In genomic region chr13:104863127-104863979, GRCm38 (mm10) we compare ENCODE assay signal across 8 mouse cellular contexts. TPM values are rescaled to one million over a fixed set of nuclear protein-coding genes. Genes with fewer than 3 reads are reported as not detected.
DNase-seq lines count a peak whose midpoint lies in the region; ATAC-seq lines count a peak whose summit lies in the region.

Shisal2b (minus strand) TSS chr13:104863893.

- peak within 1 kb of the TSS; percentile 63 for H3K9ac ChIP-seq in heart, embryonic 15.5 days
- peak within 1 kb of the TSS; percentile 64 for H3K9ac ChIP-seq in midbrain, embryonic 12.5 days (replicated peaks)

- H3K4me2 ChIP-seq in heart, embryonic 15.5 days: peak within 1 kb of the TSS; percentile 99
- H3K4me2 ChIP-seq in midbrain, embryonic 12.5 days (replicated peaks): peak within 1 kb of the TSS; percentile 93

- H3K4me1 ChIP-seq in heart, embryonic 15.5 days (replicated peaks): peaks cover 9% of the 10 kb centered on the region
- H3K4me1 ChIP-seq in midbrain, embryonic 12.5 days: peaks cover 4% of the 10 kb centered on the region; the same call in 1 of the 2 replicates

- peaks cover 24% of the 10 kb centered on the region; the same call in 1 of the 2 replicates for H3K27me3 ChIP-seq in heart, embryonic 15.5 days
- H3K27me3 ChIP-seq in midbrain, embryonic 12.5 days: peaks cover 29% of the 10 kb centered on the region
- no peaks in the 10 kb centered on the region for H3K27me3 ChIP-seq in splenic B cell, adult 2 months (ENCODE audit: control insufficient read depth, insufficient read depth, low read length, poor library complexity, severe bottlenecking)

- DNase-seq in CD4-positive, CD25-positive, alpha-beta regulatory T cell, adult 2 months (ENCODE audit: low read depth, low spot score): peak; percentile 37
- peak; percentile 11 for DNase-seq in WW6 (ENCODE audit: low read depth, low spot score)
- peak; percentile 70 for DNase-seq in embryo, embryonic 10.5 days (ENCODE audit: low spot score)
- DNase-seq in left cerebral cortex, postnatal 36 days (ENCODE audit: low spot score in 2 of 2): peak; percentile 14 to 16
- DNase-seq in splenic B cell, adult 2 months (ENCODE audit: low read depth, low spot score): peak; percentile 18

- intact Hi-C loops in left cerebral cortex, postnatal 36 days (cut with DNase I): no loop called here

- no peak within 1 kb of the TSS for H3K27ac ChIP-seq in heart, embryonic 15.5 days
- no peak within 1 kb of the TSS for H3K27ac ChIP-seq in midbrain, embryonic 12.5 days (replicated peaks)

- no peak for ATAC-seq in CD4-positive, CD25-positive, alpha-beta regulatory T cell, adult 4 months
- ATAC-seq in heart, embryonic 15.5 days (replicated peaks; ENCODE audit: insufficient number of reproducible peaks, insufficient read depth, low FRiP score, low read depth): 0 out of 2 replicates have a peak, but pooled peaks have one; percentile 47
- peak; percentile 92 for ATAC-seq in midbrain, embryonic 12.5 days (ENCODE audit: low FRiP score, low read depth)

- no peaks in the 10 kb centered on the region for H3K9me3 ChIP-seq in heart, embryonic 15.5 days (replicated peaks)
- no peaks in the 10 kb centered on the region for H3K9me3 ChIP-seq in midbrain, embryonic 12.5 days

- 4% methylated on average over 38 of the region's 38 CpGs for WGBS in heart, embryonic 15.5 days
- 5% methylated on average over 38 of the region's 38 CpGs for WGBS in midbrain, embryonic 12.5 days

- H3K4me3 ChIP-seq in heart, embryonic 15.5 days: peak within 1 kb of the TSS; percentile 57
- H3K4me3 ChIP-seq in midbrain, embryonic 12.5 days: peak within 1 kb of the TSS; percentile 51

- no peaks in the 10 kb centered on the region for H3K36me3 ChIP-seq in heart, embryonic 15.5 days
- H3K36me3 ChIP-seq in midbrain, embryonic 12.5 days: no peaks in the 10 kb centered on the region
- H3K36me3 ChIP-seq in splenic B cell, adult 2 months (ENCODE audit: control insufficient read depth, insufficient read depth, low read length, poor library complexity, severe bottlenecking): no peaks in the 10 kb centered on the region

RNA-seq across cellular contexts. Expression of gene Shisal2b, which starts in this region (rescaled TPM):
- polyA plus RNA-seq in CD4-positive, CD25-positive, alpha-beta regulatory T cell, adult 4 months (2017; shearing (Covaris generic)): under 1 TPM in 1 of 2 experiments, not detected in 1; 0.54 TPM
- not detected in 2 replicates for polyA plus RNA-seq in heart, embryonic 15.5 days (2015; fragmentation: Nextera tagmentation; extraction: Ambion mirVana)
- total RNA-seq in left cerebral cortex, postnatal 36 days (2021): 1 to 10 TPM; 1.2 to 1.8 TPM
- polyA plus RNA-seq in midbrain, embryonic 12.5 days (2016; fragmentation: Nextera tagmentation; extraction: Ambion mirVana): 0.50 and 0.65 TPM in 2 replicates

Comparison
In these comparisons a context has a peak if more than half of its experiments do, and no peak if none do; other contexts are left out.
1. Peak in ATAC-seq, H3K4me3 ChIP-seq, H3K9ac ChIP-seq and H3K4me2 ChIP-seq in heart, embryonic 15.5 days; RNA of the gene not detected or under 1 TPM.
2. Peak in ATAC-seq, H3K4me3 ChIP-seq, H3K9ac ChIP-seq and H3K4me2 ChIP-seq in midbrain, embryonic 12.5 days; RNA of the gene not detected or under 1 TPM.
3. DNase-seq: peak in every context shown above with its lines; median percentile 70 in embryo, embryonic 10.5 days; 37 in CD4-positive, CD25-positive, alpha-beta regulatory T cell, adult 2 months; 18 in splenic B cell, adult 2 months; 15 in left cerebral cortex, postnatal 36 days; 11 in WW6.